Mouse (Mus musculus): ENCODE measurements around the gene Armc6.

GRCm38 (mm10) chr8:70183194-70183593 is 51.1 kb downstream of the Armc6 start:
- TF ChIP-seq CTCF (IDR thresholded peaks at IDR 0.05; ENCODE audit: borderline replicate concordance, control insufficient read depth, extremely low read depth, insufficient read depth, low read length, poor library complexity) (no peak), POLR2A (IDR thresholded peaks at IDR 0.05; ENCODE audit: control insufficient read depth, extremely low read depth, insufficient read depth, low read length, poor library complexity) (no peak)
